Mouse (Mus musculus): ENCODE data around the gene Spaar. TPM values are rescaled to one million over a fixed set of nuclear protein-coding genes. Genes with fewer than 3 reads are reported as not detected.

Spaar gene
- polyA plus RNA-seq, 1 experiment from 2014 or later, result 0.08 TPM

GRCm38 (mm10) chr4:43711821-43712220 is 18.0 kb upstream of the Spaar start:
- no peaks in the 10 kb centered on the region for H3K9me3 ChIP-seq
- peaks cover 5% of the 10 kb centered on the region for H3K4me1 ChIP-seq
- H3K27me3 ChIP-seq, result 0 out of 2 replicates have a peak, but pooled peaks cover 2% of the 10 kb centered on the region
- no peak overlapping the region for H3K27ac ChIP-seq (replicated peaks)
- H3K4me2 ChIP-seq (replicated peaks), result no peak overlapping the region
- no peaks in the 10 kb centered on the region for H3K36me3 ChIP-seq
- WGBS, result 0% methylated on average over 2 of the region's 2 CpGs
- H3K9ac ChIP-seq (replicated peaks), result no peak overlapping the region
- no peak for ATAC-seq (replicated peaks)
- no peak overlapping the region for H3K4me3 ChIP-seq

DNA sequence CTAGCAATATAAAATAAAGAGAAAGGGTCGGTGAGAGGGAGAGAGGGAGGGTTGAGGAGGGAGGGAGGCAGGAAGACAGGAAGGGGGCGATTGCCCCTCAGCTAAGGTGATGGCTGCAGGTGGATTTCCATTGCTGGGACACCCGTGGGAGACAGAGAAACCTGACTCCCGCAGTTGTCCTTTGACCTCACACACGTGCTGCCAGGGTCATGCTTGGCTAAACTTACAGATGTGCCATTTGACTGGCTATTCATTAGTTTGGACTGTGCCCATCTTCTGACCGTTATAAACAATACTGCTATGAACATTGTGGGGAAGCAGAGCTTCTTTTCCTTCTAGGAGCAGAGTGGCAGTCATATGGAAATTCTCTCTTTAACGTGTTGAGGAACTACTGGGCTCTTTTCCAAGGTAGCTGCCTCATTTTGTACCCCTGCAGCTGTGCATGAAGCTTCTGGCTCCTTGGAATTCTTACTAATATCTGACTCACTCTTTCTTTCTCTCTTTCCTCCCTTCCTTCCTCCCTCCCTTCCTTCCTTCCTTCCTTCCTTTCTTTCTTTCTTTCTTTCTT is 16.1 kb upstream of the Spaar start:
- no peak overlapping the region for H3K4me3 ChIP-seq
- H3K36me3 ChIP-seq, result no peaks in the 10 kb centered on the region
- H3K4me2 ChIP-seq (replicated peaks), result no peak overlapping the region
- ATAC-seq (replicated peaks), result no peak
- H3K27ac ChIP-seq (replicated peaks), result no peak overlapping the region
- H3K9me3 ChIP-seq, result no peaks in the 10 kb centered on the region
- WGBS, result 37% methylated on average over 7 of the region's 7 CpGs
- H3K9ac ChIP-seq (replicated peaks), result no peak overlapping the region
- H3K4me1 ChIP-seq, result peaks cover 5% of the 10 kb centered on the region
- H3K27me3 ChIP-seq, result 0 out of 2 replicates have a peak, but pooled peaks cover 2% of the 10 kb centered on the region

DNA sequence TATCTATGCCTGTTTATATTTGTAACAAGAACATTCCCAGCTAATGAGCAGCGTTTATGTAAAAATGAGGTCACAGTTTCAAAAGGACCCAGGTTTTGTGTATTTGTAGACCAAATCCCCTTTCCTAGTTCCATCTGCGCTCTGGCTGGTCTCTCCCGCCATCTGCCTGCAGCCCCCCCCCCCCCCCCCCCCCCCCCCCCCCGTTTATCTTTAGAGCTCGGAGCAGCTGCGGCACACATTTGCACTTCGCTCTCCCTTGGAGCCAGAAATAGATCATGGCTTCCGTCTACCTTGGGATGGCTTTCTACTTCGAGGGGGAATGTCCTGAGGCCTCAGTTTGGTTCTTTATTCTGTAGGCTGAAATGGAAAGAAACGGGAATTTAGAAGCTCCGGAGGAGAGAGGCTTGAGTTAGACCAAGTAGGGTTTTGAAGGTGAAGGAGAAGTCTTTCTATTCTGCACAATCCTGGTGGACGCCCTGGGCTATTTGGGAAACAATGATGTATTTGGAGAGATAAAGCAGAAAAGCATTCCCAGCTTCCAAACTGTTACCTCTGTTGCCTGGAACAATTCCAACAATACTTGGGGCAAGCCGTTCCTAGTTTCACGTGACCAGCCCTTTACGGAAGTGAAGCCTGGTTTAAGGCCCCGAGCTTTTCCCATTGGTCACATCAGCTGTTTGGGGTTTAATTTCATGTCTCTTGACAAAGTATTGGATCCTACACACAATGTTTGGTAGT is 9.2 kb upstream of the Spaar start:
- no peaks in the 10 kb centered on the region for H3K9me3 ChIP-seq
- WGBS, result 47% methylated on average over 14 of the region's 16 CpGs
- H3K4me3 ChIP-seq, result no peak overlapping the region
- H3K9ac ChIP-seq (replicated peaks), result no peak overlapping the region
- ATAC-seq (replicated peaks), result no peak; the same call in 1 of the 2 replicates
- H3K36me3 ChIP-seq, result no peaks in the 10 kb centered on the region
- peak overlapping the region; percentile 72 for H3K27ac ChIP-seq (replicated peaks)
- 0 out of 2 replicates have a peak, but pooled peaks cover 2% of the 10 kb centered on the region for H3K27me3 ChIP-seq
- no peak overlapping the region for H3K4me2 ChIP-seq (replicated peaks)
- H3K4me1 ChIP-seq, result peaks cover 10% of the 10 kb centered on the region; the same call in 1 of the 2 replicates

- no peak overlapping the region for H3K9ac ChIP-seq (replicated peaks)
- no peaks in the 10 kb centered on the region for H3K36me3 ChIP-seq
- WGBS, result 84% methylated on average over 4 of the region's 4 CpGs
- no peak overlapping the region for H3K4me2 ChIP-seq (replicated peaks)
- no peaks in the 10 kb centered on the region for H3K27me3 ChIP-seq
- ATAC-seq (replicated peaks), result no peak
- H3K4me3 ChIP-seq, result no peak overlapping the region
- no peaks in the 10 kb centered on the region for H3K9me3 ChIP-seq
- H3K27ac ChIP-seq (replicated peaks), result peak overlapping the region; percentile 56; the same call in 1 of the 2 replicates
- H3K4me1 ChIP-seq, result peaks cover 10% of the 10 kb centered on the region; the same call in 1 of the 2 replicates
Observed at GRCm38 (mm10) chr4:43722191-43722590, 7.6 kb upstream of the Spaar start.

- no peaks in the 10 kb centered on the region for H3K36me3 ChIP-seq
- peaks cover 10% of the 10 kb centered on the region; the same call in 1 of the 2 replicates for H3K4me1 ChIP-seq
- no peak overlapping the region for H3K4me3 ChIP-seq
- H3K4me2 ChIP-seq (replicated peaks), result no peak overlapping the region
- H3K9ac ChIP-seq (replicated peaks), result no peak overlapping the region
- whole genome bisulfite sequencing, result 46% methylated on average over 1 of the region's 1 CpGs
- no peak overlapping the region for H3K27ac ChIP-seq (replicated peaks)
- ATAC-seq (replicated peaks), result no peak
- H3K27me3 ChIP-seq, result no peaks in the 10 kb centered on the region
- H3K9me3 ChIP-seq, result no peaks in the 10 kb centered on the region
Observed at GRCm38 (mm10) chr4:43724764-43725163, 5.1 kb upstream of the Spaar start.

DNA sequence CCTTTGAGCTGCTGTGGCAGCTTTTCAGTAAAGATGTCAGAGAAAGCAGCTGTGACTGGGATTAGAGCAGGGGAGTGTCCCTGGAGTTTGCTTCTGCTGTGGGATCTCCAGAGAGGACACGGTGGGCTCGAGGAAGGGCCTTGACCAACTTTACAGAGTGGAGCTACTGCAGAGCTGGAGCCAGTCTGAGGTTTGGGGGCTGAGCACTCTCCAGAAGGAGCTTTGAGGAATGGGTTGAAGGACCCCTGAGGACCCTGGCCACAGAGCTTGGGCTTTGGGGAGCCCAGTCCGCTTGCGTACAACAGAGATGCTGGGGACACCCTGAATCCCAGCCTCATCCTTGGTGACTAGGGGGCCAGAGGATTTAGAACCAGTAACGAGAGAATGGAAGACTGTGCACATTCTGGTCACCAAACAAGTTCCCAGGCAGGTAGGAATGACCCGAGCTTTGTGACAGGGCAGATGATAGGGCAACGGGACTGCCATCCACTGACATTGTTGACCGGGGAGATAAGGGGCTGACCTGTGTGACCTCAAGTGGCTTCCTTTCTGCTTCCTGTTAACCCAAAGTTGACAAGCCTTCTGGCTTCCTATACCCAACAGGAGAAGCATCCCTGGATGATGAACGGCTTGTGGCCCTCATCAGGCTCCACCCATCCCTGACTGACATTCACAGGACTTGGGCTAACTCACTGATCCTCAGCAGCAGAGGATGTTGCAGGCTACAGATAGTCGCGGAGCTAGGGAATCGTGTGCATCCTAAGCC is 3.4 kb upstream of the Spaar start:
- no peak overlapping the region for H3K27ac ChIP-seq (replicated peaks)
- no peak overlapping the region for H3K4me3 ChIP-seq
- H3K4me2 ChIP-seq (replicated peaks), result no peak overlapping the region
- H3K27me3 ChIP-seq, result no peaks in the 10 kb centered on the region
- 80% methylated on average over 12 of the region's 12 CpGs for WGBS
- H3K4me1 ChIP-seq, result no peaks in the 10 kb centered on the region
- ATAC-seq (replicated peaks), result no peak
- no peak overlapping the region for H3K9ac ChIP-seq (replicated peaks)
- H3K36me3 ChIP-seq, result no peaks in the 10 kb centered on the region
- H3K9me3 ChIP-seq, result no peaks in the 10 kb centered on the region

DNA sequence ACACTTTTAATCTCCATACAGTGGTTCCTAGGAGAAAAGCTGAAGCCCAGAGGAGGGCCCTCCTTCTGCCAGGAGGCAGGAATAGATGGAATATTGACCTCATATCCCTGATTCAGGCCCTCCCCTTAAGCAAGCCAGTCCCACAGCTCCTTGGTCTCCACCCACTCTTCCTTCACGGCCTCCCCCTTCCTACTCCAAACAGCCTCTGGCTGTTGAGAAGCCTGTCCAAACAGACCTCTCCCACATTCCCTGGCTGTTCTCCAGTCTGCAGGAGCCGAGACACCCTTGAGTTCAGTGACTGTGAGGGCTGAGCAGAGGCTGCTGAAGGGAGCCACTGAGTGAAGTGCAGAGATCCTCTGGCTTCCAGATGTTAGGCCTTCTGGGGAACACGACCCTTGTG is 2.8 kb upstream of the Spaar start, which contains the start of gene Hrct1:
Gene Hrct1, plus strand, starts transcription at position 194 of the 400 bp plus-strand sequence.
- WGBS, result 59% methylated on average over 3 of the region's 3 CpGs
- Histone ChIP-seq H3K4me2 (replicated peaks) (no peak within 1 kb of the TSS), H3K27ac (replicated peaks) (no peak within 1 kb of the TSS), H3K9me3 (no peaks in the 10 kb centered on the region), H3K9ac (replicated peaks) (no peak within 1 kb of the TSS), H3K27me3 (no peaks in the 10 kb centered on the region), H3K4me1 (no peaks in the 10 kb centered on the region), H3K4me3 (no peak within 1 kb of the TSS), H3K36me3 (no peaks in the 10 kb centered on the region)
- no peak for ATAC-seq (replicated peaks)

GRCm38 (mm10) chr4:43727718-43728575 is 1.9 kb upstream of the Spaar start:
- Histone ChIP-seq H3K4me1 (no peaks in the 10 kb centered on the region), H3K36me3 (no peaks in the 10 kb centered on the region), H3K4me2 (replicated peaks) (no peak overlapping the region), H3K4me3 (no peak overlapping the region), H3K9me3 (no peaks in the 10 kb centered on the region), H3K27ac (replicated peaks) (no peak overlapping the region), H3K9ac (replicated peaks) (no peak overlapping the region), H3K27me3 (no peaks in the 10 kb centered on the region)
- 72% methylated on average over 7 of the region's 7 CpGs for WGBS
- no peak for ATAC-seq (replicated peaks)

DNA sequence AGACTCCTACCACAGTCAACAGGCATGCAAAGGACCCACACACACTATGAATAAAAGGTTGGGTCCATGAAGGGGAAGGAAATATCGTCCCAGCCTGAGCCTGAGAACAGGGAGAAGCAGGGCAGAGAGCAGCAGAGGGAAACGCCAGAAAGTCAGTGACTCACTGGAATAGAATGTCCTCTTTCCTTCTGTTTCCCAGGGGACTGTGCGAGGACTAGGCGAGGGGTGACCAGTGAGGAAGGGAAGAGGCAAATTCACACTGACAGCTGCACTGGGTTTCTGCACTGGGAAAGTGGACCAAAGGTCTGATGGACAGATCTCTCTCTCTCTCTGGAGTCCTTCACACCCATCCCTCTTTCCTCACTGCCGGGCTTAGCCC is 1.3 kb upstream of the Spaar start:
- ATAC-seq (replicated peaks), result no peak
- no peaks in the 10 kb centered on the region for H3K9me3 ChIP-seq
- H3K9ac ChIP-seq (replicated peaks), result no peak overlapping the region
- no peaks in the 10 kb centered on the region for H3K36me3 ChIP-seq
- no peaks in the 10 kb centered on the region for H3K4me1 ChIP-seq
- no peak overlapping the region for H3K27ac ChIP-seq (replicated peaks)
- 70% methylated on average over 5 of the region's 5 CpGs for WGBS
- no peak overlapping the region for H3K4me2 ChIP-seq (replicated peaks)
- H3K4me3 ChIP-seq, result no peak overlapping the region
- H3K27me3 ChIP-seq, result no peaks in the 10 kb centered on the region

DNA sequence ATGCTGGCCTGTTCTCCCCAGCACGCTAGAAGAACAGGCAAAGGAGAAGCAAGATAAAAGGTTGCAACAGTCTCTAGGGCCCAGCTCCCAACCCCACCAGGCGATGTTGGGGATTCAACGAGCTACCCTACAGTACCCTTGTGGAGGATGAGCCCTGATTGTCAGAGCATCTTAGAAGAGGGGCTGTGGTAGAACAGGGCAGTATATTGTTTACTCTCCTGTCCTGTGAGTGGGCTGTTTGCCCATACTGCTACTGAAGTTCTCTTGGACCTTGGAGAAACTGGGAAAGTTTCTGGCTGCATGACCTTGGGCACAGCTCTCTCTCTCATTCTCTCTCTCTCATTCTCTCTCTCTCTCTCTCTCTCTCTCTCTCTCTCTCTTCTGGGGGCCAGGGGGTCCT is 708 bp upstream of the Spaar start:
- 86% methylated on average over 3 of the region's 3 CpGs for WGBS
- no peak overlapping the region for H3K4me3 ChIP-seq
- no peak for ATAC-seq (replicated peaks)
- H3K27ac ChIP-seq (replicated peaks), result no peak overlapping the region
- no peaks in the 10 kb centered on the region for H3K36me3 ChIP-seq
- no peak overlapping the region for H3K4me2 ChIP-seq (replicated peaks)
- no peaks in the 10 kb centered on the region for H3K27me3 ChIP-seq
- no peaks in the 10 kb centered on the region for H3K9me3 ChIP-seq
- H3K9ac ChIP-seq (replicated peaks), result no peak overlapping the region
- no peaks in the 10 kb centered on the region for H3K4me1 ChIP-seq

GRCm38 (mm10) chr4:43730750-43731297 is 990 bp downstream of the Spaar start:
- no peak overlapping the region for H3K4me3 ChIP-seq
- no peak overlapping the region for H3K9ac ChIP-seq (replicated peaks)
- H3K36me3 ChIP-seq, result no peaks in the 10 kb centered on the region
- 76% methylated on average over 21 of the region's 21 CpGs for WGBS
- no peaks in the 10 kb centered on the region for H3K27me3 ChIP-seq
- H3K4me1 ChIP-seq, result no peaks in the 10 kb centered on the region
- no peak overlapping the region for H3K4me2 ChIP-seq (replicated peaks)
- H3K27ac ChIP-seq (replicated peaks), result no peak overlapping the region
- no peaks in the 10 kb centered on the region for H3K9me3 ChIP-seq
- ATAC-seq (replicated peaks), result no peak

All from forebrain, embryonic 15.5 days (tissue).